Mouse (Mus musculus): ENCODE data around the gene Unc5a.

DNA sequence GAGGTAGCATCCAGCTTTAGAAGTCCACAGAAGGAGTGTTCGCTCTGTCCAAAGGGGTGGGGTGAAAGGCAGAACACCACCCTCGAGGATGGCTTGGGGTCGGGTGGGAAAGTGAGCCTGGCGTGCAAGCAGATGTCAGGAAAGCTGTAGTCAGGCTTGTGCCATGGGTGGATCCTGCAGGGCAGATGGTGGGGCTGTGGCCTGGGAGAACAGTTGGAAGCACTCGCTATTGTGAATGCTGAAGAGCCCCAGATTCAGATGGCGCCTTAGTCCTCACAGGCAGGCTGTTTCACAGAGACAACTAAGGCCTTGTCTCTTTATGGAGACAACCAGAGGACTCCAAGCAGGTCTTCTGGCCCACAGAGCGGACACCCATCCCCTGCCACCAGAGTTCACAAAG, 43.0 kb downstream of the Unc5a start:
- TF ChIP-seq CTCF (IDR thresholded peaks at IDR 0.05; ENCODE audit: control insufficient read depth, insufficient read depth, low read length) (no peak), POLR2A (IDR thresholded peaks at IDR 0.05; ENCODE audit: borderline replicate concordance, control insufficient read depth, low read depth, low read length) (no peak)

Data from bone marrow, adult 2 months (tissue).